Mouse (Mus musculus) cerebellum, adult (tissue): ENCODE results near the gene Tlk1.

Experiments
- ATAC-seq: cut with Nextera tagmentation; 2 replicates; pipeline ENCODE4 v1.9.2; 2017; ENCODE audit warnings: mild to moderate bottlenecking, moderate library complexity, mixed read lengths; ENCODE audit not compliant: insufficient number of reproducible peaks, low FRiP score, low TSS enrichment

The Tlk1 gene

GRCm38 (mm10) chr2:70825371-70826051, at the start of gene Tlk1:
Gene Tlk1, minus strand, starts transcription at chr2:70825728.
- peak; percentile 86 for ATAC-seq

GRCm38 (mm10) chr2:70875129-70875528, 49.6 kb upstream of the Tlk1 start:
- ATAC-seq: no peak

GRCm38 (mm10) chr2:70873168-70873567, 47.6 kb upstream of the Tlk1 start:
- no peak for ATAC-seq

- no peak for ATAC-seq
These were observed 46.0 kb upstream of the Tlk1 start for GRCm38 (mm10) chr2:70871466-70872022.

- no peak for ATAC-seq
These were observed 45.3 kb upstream of the Tlk1 start for GRCm38 (mm10) chr2:70870819-70871218.

GRCm38 (mm10) chr2:70869116-70869515, 43.6 kb upstream of the Tlk1 start:
- no peak for ATAC-seq

GRCm38 (mm10) chr2:70867231-70867630, 41.7 kb upstream of the Tlk1 start:
- ATAC-seq: no peak

GRCm38 (mm10) chr2:70862881-70863280, 37.4 kb upstream of the Tlk1 start:
- ATAC-seq: no peak

GRCm38 (mm10) chr2:70859740-70860139, 34.2 kb upstream of the Tlk1 start:
- ATAC-seq: no peak

- no peak for ATAC-seq
These were observed 31.4 kb upstream of the Tlk1 start for GRCm38 (mm10) chr2:70856971-70857370.

- ATAC-seq: no peak
These were observed 28.8 kb upstream of the Tlk1 start for GRCm38 (mm10) chr2:70854231-70854888.

GRCm38 (mm10) chr2:70853329-70853728, 27.8 kb upstream of the Tlk1 start:
- ATAC-seq: no peak

GRCm38 (mm10) chr2:70852796-70853221, 27.3 kb upstream of the Tlk1 start:
- no peak for ATAC-seq

- no peak for ATAC-seq
These were observed 26.8 kb upstream of the Tlk1 start for GRCm38 (mm10) chr2:70852186-70852795.

- no peak for ATAC-seq
These were observed 20.3 kb upstream of the Tlk1 start for GRCm38 (mm10) chr2:70845871-70846270.

- no peak for ATAC-seq
These were observed 19.3 kb upstream of the Tlk1 start for GRCm38 (mm10) chr2:70844694-70845395.

GRCm38 (mm10) chr2:70842049-70842618, 16.6 kb upstream of the Tlk1 start:
- ATAC-seq: no peak

- ATAC-seq: no peak
These were observed 13.1 kb upstream of the Tlk1 start for GRCm38 (mm10) chr2:70838536-70839216.

- no peak for ATAC-seq
These were observed 10.8 kb upstream of the Tlk1 start for GRCm38 (mm10) chr2:70836306-70836651.
